Mouse (Mus musculus) kidney, postnatal 10 days (tissue): Measurements from ENCODE around the gene Mlkl.
"Not testable (repeated sequence)": the region's sequence is repeated elsewhere in the genome, so short reads cannot be mapped to it uniquely, and the experiment has no call there.

Source experiments
- DNase-seq: peaks from one replicate; pipeline ENCODE4 v3.0.0; 2021; ENCODE audit warnings: mixed read lengths

Gene Mlkl

DNA sequence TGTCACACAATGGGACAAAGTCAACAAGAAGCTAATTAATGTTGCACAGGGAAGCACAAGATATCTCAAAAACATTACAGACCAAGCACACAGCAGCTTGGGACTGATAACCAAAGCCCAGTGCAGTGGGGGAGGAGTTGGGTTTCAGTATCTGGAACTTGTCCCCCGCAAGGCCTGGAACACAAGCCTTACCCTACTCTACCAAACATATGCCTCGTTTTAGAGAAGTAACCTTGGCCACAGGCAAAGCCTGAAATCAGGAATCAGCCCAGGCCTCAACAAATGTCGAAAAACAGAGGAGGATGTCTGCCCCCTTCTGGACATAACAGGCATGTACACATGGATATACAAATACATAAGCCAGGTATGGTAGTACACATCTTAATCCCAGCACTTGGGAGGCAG lies 25.2 kb downstream of the Mlkl start:
- DNase-seq, result no peak

DNA sequence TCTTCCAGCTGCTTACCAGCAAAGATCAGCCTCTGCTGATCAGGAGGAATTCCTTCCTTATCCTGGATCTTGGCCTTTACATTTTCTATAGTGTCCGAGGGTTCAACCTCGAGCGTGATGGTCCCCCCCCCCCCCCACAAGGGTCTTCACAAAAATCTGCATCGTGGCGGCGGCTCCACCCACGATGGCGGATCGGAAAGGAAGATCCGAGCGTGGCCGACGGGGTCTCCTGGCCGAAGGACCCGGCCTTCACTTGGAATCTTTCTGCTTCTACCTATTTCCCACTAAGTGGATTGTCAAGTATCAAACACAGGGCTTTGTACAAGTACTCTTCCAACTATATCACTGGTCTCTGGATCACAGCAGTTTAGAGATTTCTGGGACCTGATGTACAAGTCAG lies 28.0 kb downstream of the Mlkl start:
- DNase-seq, result not testable (repeated sequence)

GRCm38 (mm10) chr8:111305031-111305730 lies 32.8 kb downstream of the Mlkl start:
- DNase-seq, result peak; percentile 38

DNA sequence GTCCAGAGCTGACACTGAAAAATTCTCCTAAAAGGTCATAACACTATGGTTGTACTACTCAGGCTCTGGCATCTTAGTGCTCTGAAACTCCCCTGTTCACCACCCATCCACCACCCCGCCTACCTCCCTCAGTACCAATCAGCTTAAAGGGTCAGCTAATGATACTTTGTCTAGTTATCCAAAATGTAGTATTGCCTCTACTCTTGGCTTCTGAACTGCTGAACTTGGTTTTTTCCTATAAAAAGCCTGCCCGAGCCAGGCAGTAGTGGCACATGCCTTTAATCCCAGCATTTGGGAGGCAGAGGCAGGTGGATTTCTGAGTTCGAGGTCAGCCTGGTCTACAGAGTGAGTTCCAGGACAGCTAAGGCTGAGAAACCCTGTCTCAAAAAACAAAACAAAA lies 33.6 kb downstream of the Mlkl start:
- no peak for DNase-seq

- not testable (repeated sequence) for DNase-seq
Observed at GRCm38 (mm10) chr8:111303076-111303803, 34.7 kb downstream of the Mlkl start.

GRCm38 (mm10) chr8:111300597-111301546 lies 37.1 kb downstream of the Mlkl start:
- peak; percentile 22 for DNase-seq

GRCm38 (mm10) chr8:111299821-111300568 lies 38.0 kb downstream of the Mlkl start, which contains the start of gene Rfwd3:
TSS of gene Rfwd3 (minus strand) at chr8:111300222.
- peak; percentile 98 for DNase-seq

- peak; percentile 71 for DNase-seq
Observed at GRCm38 (mm10) chr8:111299363-111299820, 38.6 kb downstream of the Mlkl start.

GRCm38 (mm10) chr8:111298011-111298410 lies 40.0 kb downstream of the Mlkl start:
- no peak for DNase-seq

- DNase-seq, result peak; percentile 59
Observed at GRCm38 (mm10) chr8:111291733-111292132, 46.2 kb downstream of the Mlkl start.

GRCm38 (mm10) chr8:111290586-111290985 lies 47.4 kb downstream of the Mlkl start:
- no peak for DNase-seq

- DNase-seq, result no peak
Observed at GRCm38 (mm10) chr8:111285603-111286002, 52.4 kb downstream of the Mlkl start.

DNA sequence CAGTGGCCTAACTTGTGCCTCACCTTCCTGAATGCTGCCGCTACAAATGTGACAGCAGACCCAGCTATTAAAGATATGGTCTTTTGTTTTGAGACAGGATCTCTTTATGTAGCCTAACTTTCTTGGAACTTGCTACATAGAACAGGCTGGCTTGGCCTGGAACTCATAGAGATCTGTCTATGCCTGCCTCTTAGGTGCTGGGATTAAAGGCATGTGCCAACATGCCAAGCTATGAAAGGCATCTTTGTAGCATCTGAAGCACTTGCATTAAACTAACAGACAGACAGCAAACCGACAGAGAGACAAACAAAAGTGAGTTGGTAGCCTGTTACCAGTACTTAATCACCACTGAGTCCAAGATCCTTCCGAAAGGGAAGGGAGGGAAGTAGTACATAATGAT lies 55.9 kb downstream of the Mlkl start:
- no peak for DNase-seq

GRCm38 (mm10) chr8:111268277-111268676 lies 69.7 kb downstream of the Mlkl start:
- no peak for DNase-seq

DNA sequence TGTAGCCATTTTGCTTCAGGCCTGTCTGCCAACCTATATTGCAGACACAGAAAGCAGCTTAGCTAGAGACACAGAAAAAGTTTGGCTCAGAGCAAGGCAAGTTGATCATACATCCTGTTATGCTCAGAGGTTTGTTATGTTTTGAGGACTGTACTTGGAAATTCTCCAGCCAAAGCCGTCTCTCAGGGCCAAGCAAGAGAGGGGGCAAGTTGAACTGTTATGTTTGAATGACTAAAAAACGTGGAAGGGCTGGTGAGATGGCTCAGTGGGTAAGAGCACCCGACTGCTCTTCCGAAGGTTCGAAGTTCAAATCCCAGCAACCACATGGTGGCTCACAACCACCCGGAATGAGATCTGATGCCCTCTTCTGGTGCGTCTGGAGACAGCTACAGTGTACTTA lies 71.8 kb downstream of the Mlkl start:
- DNase-seq, result not testable (repeated sequence)

GRCm38 (mm10) chr8:111264693-111265220 lies 73.2 kb downstream of the Mlkl start:
- no peak for DNase-seq

DNA sequence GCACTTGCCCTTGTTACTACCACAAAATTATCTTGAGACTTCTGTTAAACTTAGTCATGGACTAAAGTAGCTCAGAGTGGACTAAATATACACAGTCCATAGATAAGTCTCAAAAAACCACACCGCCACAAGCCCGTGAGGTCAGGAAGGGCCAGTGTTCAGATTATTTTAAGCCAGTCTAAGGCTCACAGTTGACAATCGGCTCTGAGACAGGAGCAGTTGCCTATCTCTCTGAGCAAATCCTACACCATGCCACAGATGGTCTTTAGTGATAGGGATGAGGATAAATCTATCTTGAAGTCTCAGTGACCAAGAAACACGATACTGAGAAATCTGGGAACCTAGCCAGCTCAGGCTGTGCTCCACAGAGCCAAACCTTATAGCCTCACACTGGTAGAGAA lies 76.0 kb downstream of the Mlkl start:
- DNase-seq, result peak; percentile 20
